In the genomic region with DNA sequence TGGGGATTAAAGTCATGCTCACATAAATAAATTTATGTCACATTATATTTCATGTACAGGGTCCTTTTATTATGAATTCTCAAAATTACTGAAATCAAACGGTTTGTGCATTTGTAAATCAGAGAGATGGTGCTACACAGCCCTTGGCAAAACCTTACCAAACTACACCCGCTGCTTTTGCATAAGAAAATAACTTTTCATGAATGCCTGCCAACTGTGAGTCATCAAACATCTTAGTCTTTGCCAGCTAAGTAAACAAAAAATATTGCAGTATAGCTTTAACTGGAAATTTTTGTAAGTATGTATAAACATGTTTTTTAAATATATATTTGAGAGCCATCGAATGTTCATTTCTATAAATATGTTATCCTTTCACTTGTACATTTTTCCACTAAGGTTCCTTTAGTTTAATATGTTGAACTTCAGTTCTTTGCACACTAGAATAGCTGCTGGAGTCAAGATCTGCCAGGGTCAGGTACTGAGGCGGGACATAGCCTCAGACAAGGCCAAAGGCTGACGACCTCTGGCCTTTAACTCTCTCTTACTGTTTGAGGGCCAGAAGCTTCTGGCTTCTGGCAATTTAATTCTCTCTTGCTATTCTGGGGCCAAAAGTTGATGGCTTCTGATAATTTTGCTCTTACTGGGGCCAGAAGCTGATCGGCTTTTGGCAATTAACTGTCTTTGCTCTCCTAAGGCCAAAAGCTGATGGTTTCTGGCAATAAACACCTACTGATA, we compare ENCODE assay signal across 22 mouse cellular contexts. TPM values are rescaled to one million over a fixed set of nuclear protein-coding genes. Genes with fewer than 3 reads are reported as not detected.
A peak's percentile ranks its signal among the peaks of the same experiment; 100 is the strongest.
DNase-seq lines count a peak whose midpoint lies in the region; ATAC-seq and TF ChIP-seq lines count a peak whose summit lies in the region.
"Had no signal": no experiment of that assay in that cellular context is flagged by ENCODE, and none has a peak within 500 bp of the region (broad histone marks: within the 10 kb centered on the region; RNA-seq: fewer than 3 reads in every experiment).

No protein-coding gene starts in this region.

- no peaks in the 10 kb centered on the region for H3K9me3 ChIP-seq in forebrain, embryonic 14.5 days (replicated peaks; ENCODE audit: control insufficient read depth, low read length)
- H3K9me3 ChIP-seq in forebrain, embryonic 11.5 days (ENCODE audit: control insufficient read depth, low read length), result no peaks in the 10 kb centered on the region
- H3K9me3 ChIP-seq: embryonic facial prominence, embryonic 15.5 days; forebrain, embryonic 15.5 days; G1E; heart, embryonic 12.5 days; limb, embryonic 15.5 days had no signal

- no peak overlapping the region for H3K4me2 ChIP-seq in forebrain, embryonic 14.5 days (ENCODE audit: low read length)
- no peak overlapping the region for H3K4me2 ChIP-seq in forebrain, embryonic 11.5 days (ENCODE audit: low read depth, low read length, severe bottlenecking)
- H3K4me2 ChIP-seq: embryonic facial prominence, embryonic 15.5 days; forebrain, embryonic 15.5 days; heart, embryonic 12.5 days; limb, embryonic 15.5 days had no signal

- TF ChIP-seq CTCF in liver, adult 2 months (IDR thresholded peaks at IDR 0.05; ENCODE audit: low read depth, low read length), result no peak

- H3K9ac ChIP-seq in forebrain, embryonic 14.5 days (ENCODE audit: low read length), result no peak overlapping the region
- no peak overlapping the region for H3K9ac ChIP-seq in forebrain, embryonic 11.5 days (ENCODE audit: low read length)
- H3K9ac ChIP-seq in liver, adult 2 months (ENCODE audit: low read depth, low read length), result no peak overlapping the region
- H3K9ac ChIP-seq: embryonic facial prominence, embryonic 15.5 days; forebrain, embryonic 15.5 days; heart, embryonic 12.5 days; limb, embryonic 15.5 days had no signal

- DNase-seq in forebrain, embryonic 14.5 days (ENCODE audit: low spot score), result peak; percentile 67
- DNase-seq in forebrain, embryonic 11.5 days (ENCODE audit: low spot score), result no peak
- DNase-seq in liver, adult 2 months (ENCODE audit: extremely low read depth, low read depth, low spot score), result peak; percentile 95
- DNase-seq in liver, result no peak
- peak; percentile 47 for DNase-seq in fibroblast of lung, adult 2 months (ENCODE audit: low read depth)
- peak; percentile 29 for DNase-seq in telencephalon, adult 2 months (ENCODE audit: low read depth, low spot score)
- DNase-seq in urinary bladder, postnatal 14 days (ENCODE audit: low spot score), result no peak
- DNase-seq: cerebellum, adult 18-20 months; gastrocnemius, postnatal 10 days; heart, postnatal 4 days; kidney, adult 8-10 months; midbrain, embryonic 14.5 days; thymus, postnatal 4 days had no signal

- ATAC-seq in forebrain, embryonic 14.5 days, result no peak
- no peak for ATAC-seq in forebrain, embryonic 11.5 days (replicated peaks; ENCODE audit: low FRiP score)
- ATAC-seq: forebrain, embryonic 15.5 days had no signal

- H3K27me3 ChIP-seq in forebrain, embryonic 14.5 days (replicated peaks; ENCODE audit: control insufficient read depth, insufficient read depth, low read length), result no peaks in the 10 kb centered on the region
- peaks cover 2% of the 10 kb centered on the region; the same call in 1 of the 2 replicates for H3K27me3 ChIP-seq in forebrain, embryonic 11.5 days (ENCODE audit: control insufficient read depth, insufficient read depth, low read length)
- H3K27me3 ChIP-seq in liver, adult 2 months (ENCODE audit: control insufficient read depth, insufficient read depth, low read length), result no peaks in the 10 kb centered on the region
- H3K27me3 ChIP-seq: embryonic facial prominence, embryonic 15.5 days; forebrain, embryonic 15.5 days; limb, embryonic 15.5 days had no signal

- H3K27ac ChIP-seq in forebrain, embryonic 14.5 days (ENCODE audit: low read depth, low read length), result no peak overlapping the region
- H3K27ac ChIP-seq in forebrain, embryonic 11.5 days (ENCODE audit: low read depth, low read length), result no peak overlapping the region
- no peak overlapping the region for H3K27ac ChIP-seq in liver, adult 2 months (replicated peaks; ENCODE audit: insufficient read depth, low read depth, low read length)
- H3K27ac ChIP-seq: embryonic facial prominence, embryonic 15.5 days; forebrain, embryonic 15.5 days; limb, embryonic 15.5 days; macrophage had no signal

- H3K4me3 ChIP-seq in forebrain, embryonic 14.5 days (ENCODE audit: low read depth, low read length), result no peak overlapping the region
- H3K4me3 ChIP-seq in forebrain, embryonic 11.5 days (ENCODE audit: low read depth, low read length), result no peak overlapping the region
- H3K4me3 ChIP-seq in liver, adult 2 months (ENCODE audit: insufficient read depth, low read depth, low read length), result no peak overlapping the region
- H3K4me3 ChIP-seq: embryonic facial prominence, embryonic 15.5 days; forebrain, embryonic 15.5 days; heart, embryonic 12.5 days; limb, embryonic 15.5 days had no signal

- TF ChIP-seq POLR2A in liver, adult 2 months (IDR thresholded peaks at IDR 0.05; ENCODE audit: extremely low read depth, insufficient read depth, low read length), result no peak

- H3K4me1 ChIP-seq in forebrain, embryonic 14.5 days (ENCODE audit: control insufficient read depth, insufficient read depth, low read length), result no peaks in the 10 kb centered on the region
- H3K4me1 ChIP-seq in forebrain, embryonic 11.5 days (replicated peaks; ENCODE audit: control insufficient read depth, insufficient read depth, low read length), result no peaks in the 10 kb centered on the region; the same call in 1 of the 2 replicates
- peaks cover 2% of the 10 kb centered on the region for H3K4me1 ChIP-seq in liver, adult 2 months (ENCODE audit: control insufficient read depth, insufficient read depth, low read length)

- no peaks in the 10 kb centered on the region for H3K36me3 ChIP-seq in forebrain, embryonic 14.5 days (ENCODE audit: control insufficient read depth, insufficient read depth, low read length)
- no peaks in the 10 kb centered on the region for H3K36me3 ChIP-seq in forebrain, embryonic 11.5 days (ENCODE audit: control insufficient read depth, insufficient read depth, low read length)
- H3K36me3 ChIP-seq in liver, adult 2 months (ENCODE audit: control insufficient read depth, insufficient read depth, low read length), result no peaks in the 10 kb centered on the region
- H3K36me3 ChIP-seq: embryonic facial prominence, embryonic 15.5 days; forebrain, embryonic 15.5 days; G1E; heart, embryonic 12.5 days; limb, embryonic 15.5 days had no signal

- no peaks in the 10 kb centered on the region for H3K79me2 ChIP-seq in liver, adult 2 months (ENCODE audit: control insufficient read depth, insufficient read depth, low read length)

- WGBS in forebrain, embryonic 14.5 days, result 77% methylated on average over 6 of the region's 6 CpGs
- 80% methylated on average over 6 of the region's 6 CpGs for WGBS in forebrain, embryonic 11.5 days
- WGBS in liver, adult 2 months, result 13% methylated on average over 6 of the region's 6 CpGs

RNA-seq across cellular contexts. Expression of a gene that starts 4.3 kb away (rescaled TPM):
- polyA plus RNA-seq in forebrain, embryonic 14.5 days (2014; fragmentation: Nextera tagmentation; extraction: Ambion mirVana), result 9.9 and 13.1 TPM in 2 replicates
- 15.2 and 18.4 TPM in 2 replicates for polyA plus RNA-seq in forebrain, embryonic 11.5 days (2014; fragmentation: Nextera tagmentation; extraction: Ambion mirVana)
- 279 and 283 TPM in 2 replicates for total RNA-seq in liver, adult 2 months (2014; rRNA removed)
- polyA plus RNA-seq in liver, adult 2 months (2012; rRNA removed), result 166 and 218 TPM in 2 replicates
- polyA plus RNA-seq: G1E had no signal

RNA-seq across cellular contexts. Expression of a gene that starts 20.3 kb away (rescaled TPM):
- polyA plus RNA-seq in forebrain, embryonic 14.5 days (2014; fragmentation: Nextera tagmentation; extraction: Ambion mirVana), result not detected in 2 replicates
- polyA plus RNA-seq in forebrain, embryonic 11.5 days (2014; fragmentation: Nextera tagmentation; extraction: Ambion mirVana), result 0.55 TPM in 1 of 2 replicates, not detected in the other
- 0.46 TPM in 1 of 2 replicates, not detected in the other for total RNA-seq in liver, adult 2 months (2014; rRNA removed)
- polyA plus RNA-seq in liver, adult 2 months (2012; rRNA removed), result 0.29 and 0.37 TPM in 2 replicates
- total RNA-seq: gastrocnemius, postnatal 10 days had no signal
- polyA plus RNA-seq: G1E; macrophage; spleen, adult 2 months; testis, adult 2 months had no signal

RNA-seq across cellular contexts. Expression of a gene that starts 23.3 kb away (rescaled TPM):
- polyA plus RNA-seq in forebrain, embryonic 14.5 days (2014; fragmentation: Nextera tagmentation; extraction: Ambion mirVana), result 61.3 and 65.4 TPM in 2 replicates
- 75.6 and 77.5 TPM in 2 replicates for polyA plus RNA-seq in forebrain, embryonic 11.5 days (2014; fragmentation: Nextera tagmentation; extraction: Ambion mirVana)
- 5.6 and 6.2 TPM in 2 replicates for total RNA-seq in liver, adult 2 months (2014; rRNA removed)
- polyA plus RNA-seq in liver, adult 2 months (2012; rRNA removed), result 3.7 and 3.8 TPM in 2 replicates

RNA-seq across cellular contexts. Expression of a gene that starts 26.4 kb away (rescaled TPM):
- polyA plus RNA-seq in forebrain, embryonic 14.5 days (2014; fragmentation: Nextera tagmentation; extraction: Ambion mirVana), result not detected in 2 replicates
- polyA plus RNA-seq in forebrain, embryonic 11.5 days (2014; fragmentation: Nextera tagmentation; extraction: Ambion mirVana), result not detected in 2 replicates
- total RNA-seq in liver, adult 2 months (2014; rRNA removed), result not detected in 2 replicates
- not detected in 2 replicates for polyA plus RNA-seq in liver, adult 2 months (2012; rRNA removed)
- total RNA-seq: gastrocnemius, postnatal 10 days; heart, postnatal 4 days had no signal
- polyA plus RNA-seq: embryonic facial prominence, embryonic 15.5 days; forebrain, embryonic 15.5 days; G1E; heart, embryonic 12.5 days; large intestine, adult 2 months; limb, embryonic 15.5 days; macrophage; midbrain, embryonic 14.5 days; spleen, adult 2 months; testis, adult 2 months had no signal

RNA-seq across cellular contexts. Expression of a gene that starts 45.0 kb away (rescaled TPM):
- 1.3 and 1.6 TPM in 2 replicates for polyA plus RNA-seq in forebrain, embryonic 14.5 days (2014; fragmentation: Nextera tagmentation; extraction: Ambion mirVana)
- polyA plus RNA-seq in forebrain, embryonic 11.5 days (2014; fragmentation: Nextera tagmentation; extraction: Ambion mirVana), result 1.4 and 2.0 TPM in 2 replicates
- total RNA-seq in liver, adult 2 months (2014; rRNA removed), result 0.09 TPM in 1 of 2 replicates, not detected in the other
- 0.02 TPM in 1 of 2 replicates, not detected in the other for polyA plus RNA-seq in liver, adult 2 months (2012; rRNA removed)
- polyA plus RNA-seq: G1E had no signal

Comparison
In these comparisons a context has a peak if more than half of its experiments do, and no peak if none do; other contexts are left out.
1. DNase-seq: peak in forebrain, embryonic 14.5 days (single experiment), liver, adult 2 months (single experiment), fibroblast of lung, adult 2 months (single experiment) and telencephalon, adult 2 months (single experiment); none in forebrain, embryonic 11.5 days (single experiment), liver (single experiment) and urinary bladder, postnatal 14 days (single experiment).
2. RNA of a gene that starts 23.3 kb away (polyA plus RNA-seq): 75.6 to 77.5 TPM in forebrain, embryonic 11.5 days and 61.3 to 65.4 TPM in forebrain, embryonic 14.5 days; 3.7 to 3.8 TPM in liver, adult 2 months; every median in the first group is over 10 times any median in the second.